Mouse (Mus musculus): ENCODE data around the gene Olfr2. TPM values are rescaled to one million over a fixed set of nuclear protein-coding genes. Genes with fewer than 3 reads are reported as not detected.
"Not testable (repeated sequence)": the region's sequence is repeated elsewhere in the genome, so short reads cannot be mapped to it uniquely, and the experiment has no call there.

The Olfr2 gene
- under 1 TPM in 1 of 2 experiments, not detected in 1; 0.07 TPM for polyA plus RNA-seq (2017; shearing (Covaris generic))

DNA sequence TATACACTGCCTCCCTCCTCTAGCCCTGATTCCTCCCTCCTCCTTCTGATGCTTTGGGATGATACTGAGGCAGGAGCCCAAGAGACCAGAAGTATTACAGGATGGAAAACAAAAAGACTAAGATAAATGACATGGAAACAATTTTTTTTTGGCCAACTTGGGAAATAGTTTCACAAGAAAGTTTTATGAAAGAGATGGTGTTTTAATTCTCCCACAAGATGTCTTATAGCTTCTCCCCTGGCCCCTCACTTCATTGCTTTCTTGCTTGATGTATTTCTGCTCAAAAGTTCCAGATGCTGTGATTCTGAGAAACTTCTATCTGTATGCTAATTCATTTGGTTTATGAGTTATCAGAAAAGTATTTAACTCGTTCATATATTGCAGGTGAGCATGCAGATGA is at the start of gene Olfr2:
Gene Olfr2 (minus strand): TSS at position 101 of the 400 bp plus-strand sequence.
- no peak for ATAC-seq

GRCm38 (mm10) chr7:107047578-107047977 is 41.7 kb upstream of the Olfr2 start:
- ATAC-seq, result no peak

- ATAC-seq, result peak; percentile 62
Observed at GRCm38 (mm10) chr7:107045833-107046232, 40.0 kb upstream of the Olfr2 start.

DNA sequence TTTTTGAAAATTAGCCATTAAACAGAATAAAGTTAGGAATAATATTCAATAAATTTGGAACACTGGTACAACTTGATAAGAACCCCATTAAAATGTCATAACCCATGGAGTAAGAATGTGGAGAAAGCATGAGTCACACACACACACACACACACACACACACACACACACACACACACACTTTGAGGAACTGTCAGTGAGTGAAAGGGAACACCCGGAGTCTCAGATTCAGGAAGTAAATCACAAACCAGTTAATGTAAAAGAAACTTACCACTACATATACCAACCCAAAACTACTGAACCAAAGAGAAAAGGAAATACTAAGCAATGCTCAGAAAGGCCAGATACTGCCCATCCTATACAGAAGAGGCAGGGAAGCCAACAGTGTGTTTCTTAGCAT is 38.5 kb upstream of the Olfr2 start:
- no peak for ATAC-seq

- ATAC-seq, result no peak
Observed at GRCm38 (mm10) chr7:107043136-107043535, 37.3 kb upstream of the Olfr2 start.

- ATAC-seq, result no peak
Observed at GRCm38 (mm10) chr7:107039934-107040563, 34.2 kb upstream of the Olfr2 start.

DNA sequence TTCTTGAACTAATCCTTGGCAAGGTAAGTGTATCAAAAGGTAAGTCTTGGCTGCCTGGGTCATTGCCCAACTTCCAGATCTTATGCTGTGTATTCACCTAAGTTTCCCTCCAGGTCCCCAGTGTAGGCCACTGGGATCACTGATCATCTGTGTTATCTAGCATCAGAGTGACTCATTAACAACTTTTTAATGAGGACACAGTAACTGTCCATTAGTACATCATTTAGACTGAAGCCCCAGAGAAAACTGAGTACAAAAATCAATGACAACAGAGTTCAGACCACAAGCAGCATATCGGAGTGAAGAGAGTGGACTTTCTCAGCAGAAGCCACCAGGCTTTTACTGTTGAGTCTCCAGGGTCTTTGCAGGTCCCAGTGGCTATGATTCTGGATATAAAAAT is 25.0 kb upstream of the Olfr2 start, which contains the start of gene Olfr713:
Gene Olfr713 (plus strand): TSS at position 301 of the 400 bp plus-strand sequence.
- no peak for ATAC-seq

- no peak for ATAC-seq
Observed at GRCm38 (mm10) chr7:107004169-107004568, 1.7 kb downstream of the Olfr2 start.

- ATAC-seq, result no peak
Observed at GRCm38 (mm10) chr7:107000798-107001197, 5.1 kb downstream of the Olfr2 start.

- ATAC-seq, result no peak
Observed at GRCm38 (mm10) chr7:106985236-106985635, 20.6 kb downstream of the Olfr2 start.

DNA sequence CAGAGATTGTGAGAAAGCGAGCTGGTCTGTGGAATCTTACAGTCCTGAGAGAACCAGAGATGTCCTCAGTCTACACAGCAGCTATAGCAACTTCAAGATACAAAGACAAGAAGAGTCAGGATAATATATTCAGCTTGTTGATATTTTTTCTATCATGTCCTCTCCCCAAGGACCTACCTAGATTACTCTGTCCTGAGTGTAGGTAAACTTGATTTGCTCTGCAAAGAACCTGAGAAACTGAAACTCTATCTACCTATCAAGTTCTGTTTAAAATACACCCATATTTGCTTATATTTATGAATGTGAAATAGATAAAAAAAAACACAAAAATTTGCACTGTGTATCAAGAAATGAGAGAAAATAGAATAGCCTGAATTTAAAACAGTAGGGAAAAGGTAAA is 30.5 kb downstream of the Olfr2 start, which contains the start of gene Olfr711:
Gene Olfr711 (minus strand): TSS at position 101 of the 400 bp plus-strand sequence.
- ATAC-seq, result no peak

DNA sequence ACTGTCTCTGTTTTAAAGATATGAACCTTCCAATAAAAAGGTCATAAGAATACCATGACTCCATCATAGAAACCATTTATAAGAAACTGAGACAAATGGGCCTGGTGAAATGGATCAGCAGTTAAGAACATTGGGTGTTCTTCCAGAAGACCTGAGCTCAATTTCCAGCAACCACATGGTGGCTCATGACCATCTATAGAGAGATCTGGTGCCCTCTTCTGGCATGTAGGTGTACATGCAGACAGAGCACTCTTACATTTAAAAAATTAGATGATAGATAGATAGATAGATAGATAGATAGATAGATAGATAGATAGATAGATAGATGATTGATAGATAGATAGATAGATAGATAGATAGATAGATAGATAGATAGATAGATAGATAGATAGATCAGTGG is 38.4 kb downstream of the Olfr2 start:
- not testable (repeated sequence) for ATAC-seq

GRCm38 (mm10) chr7:106963837-106964236 is 42.0 kb downstream of the Olfr2 start, which contains the start of gene Olfr6:
Gene Olfr6 (minus strand): TSS chr7:106963937.
- no peak for ATAC-seq

GRCm38 (mm10) chr7:106948212-106948611 is 57.7 kb downstream of the Olfr2 start, which contains the start of gene Olfr710:
Gene Olfr710 (minus strand): TSS chr7:106948312.
- ATAC-seq, result no peak

Other genes with a start within 250 kb of the Olfr2 start
- not detected for gene Olfr699, start 212.9 kb downstream of the Olfr2 start, polyA plus RNA-seq (2017; shearing (Covaris generic))
- not detected for gene Olfr700, start 197.2 kb downstream of the Olfr2 start, polyA plus RNA-seq (2017; shearing (Covaris generic))
- gene Olfr701, start 191.9 kb downstream of the Olfr2 start, polyA plus RNA-seq (2017; shearing (Covaris generic)), result not detected
- gene Olfr702, start 172.2 kb downstream of the Olfr2 start, polyA plus RNA-seq (2017; shearing (Covaris generic)), result not detected
- gene Olfr703, start 162.7 kb downstream of the Olfr2 start, polyA plus RNA-seq (2017; shearing (Covaris generic)), result not detected
- gene Olfr704, start 142.9 kb downstream of the Olfr2 start, polyA plus RNA-seq (2017; shearing (Covaris generic)), result not detected
- not detected for gene Olfr705, start 129.2 kb downstream of the Olfr2 start, polyA plus RNA-seq (2017; shearing (Covaris generic))
- not detected for gene Olfr706, start 117.9 kb downstream of the Olfr2 start, polyA plus RNA-seq (2017; shearing (Covaris generic))
- not detected for gene Olfr707, start 104.8 kb downstream of the Olfr2 start, polyA plus RNA-seq (2017; shearing (Covaris generic))
- gene Olfr1532-ps1, start 98.1 kb downstream of the Olfr2 start, polyA plus RNA-seq (2017; shearing (Covaris generic)), result not detected
- gene Olfr709-ps1, start 73.9 kb downstream of the Olfr2 start, polyA plus RNA-seq (2017; shearing (Covaris generic)), result not detected
- not detected for gene Olfr710, start 57.8 kb downstream of the Olfr2 start, polyA plus RNA-seq (2017; shearing (Covaris generic))
- gene Olfr6, start 42.1 kb downstream of the Olfr2 start, polyA plus RNA-seq (2017; shearing (Covaris generic)), result not detected
- under 1 TPM in 1 of 2 experiments, not detected in 1; 0.09 TPM for gene Olfr711, start 30.6 kb downstream of the Olfr2 start, polyA plus RNA-seq (2017; shearing (Covaris generic))
- gene Olfr713, start 25.1 kb upstream of the Olfr2 start, polyA plus RNA-seq (2017; shearing (Covaris generic)), result not detected
- gene Olfr714, start 64.9 kb upstream of the Olfr2 start, polyA plus RNA-seq (2017; shearing (Covaris generic)), result not detected
- not detected for gene Olfr17, start 87.1 kb upstream of the Olfr2 start, polyA plus RNA-seq (2017; shearing (Covaris generic))
- under 1 TPM in 1 of 2 experiments, not detected in 1; 0.16 TPM for gene Olfr715b, start 104.3 kb upstream of the Olfr2 start, polyA plus RNA-seq (2017; shearing (Covaris generic))
- gene Olfr715, start 125.0 kb upstream of the Olfr2 start, polyA plus RNA-seq (2017; shearing (Covaris generic)), result not detected
- not detected for gene Olfr716, start 132.3 kb upstream of the Olfr2 start, polyA plus RNA-seq (2017; shearing (Covaris generic))
- gene Nlrp14, start 160.9 kb upstream of the Olfr2 start, polyA plus RNA-seq (2017; shearing (Covaris generic)), result not detected
- not detected for gene Rbmxl2, start 203.4 kb upstream of the Olfr2 start, polyA plus RNA-seq (2017; shearing (Covaris generic))

Data from CD4-positive, CD25-positive, alpha-beta regulatory T cell, adult 4 months (primary cell).